Mouse (Mus musculus): Measurements from ENCODE around the gene Arf4.
"Not testable (repeated sequence)": the region's sequence is repeated elsewhere in the genome, so short reads cannot be mapped to it uniquely, and the experiment has no call there.

Gene Arf4

DNA sequence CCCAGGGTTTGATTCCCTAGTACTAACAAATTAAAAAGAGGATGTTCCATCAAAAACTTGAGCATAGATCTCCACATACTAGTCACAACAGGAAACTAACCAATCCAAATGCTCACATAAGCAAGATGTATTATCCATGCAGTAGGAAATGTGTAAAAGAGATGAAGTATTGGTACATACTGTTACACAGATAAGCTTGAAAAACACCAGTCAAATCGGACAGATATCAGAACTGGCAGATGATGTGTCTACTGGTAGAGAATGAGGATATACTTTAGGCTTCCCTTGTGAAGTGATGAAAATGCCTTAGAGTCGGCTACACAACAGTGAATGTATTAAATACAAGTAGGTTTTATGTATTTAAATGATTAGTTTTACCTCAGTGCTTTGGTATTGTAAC lies 24.6 kb downstream of the Arf4 start:
- DNase-seq (ENCODE audit: low spot score in 2 of 2): no peak

DNA sequence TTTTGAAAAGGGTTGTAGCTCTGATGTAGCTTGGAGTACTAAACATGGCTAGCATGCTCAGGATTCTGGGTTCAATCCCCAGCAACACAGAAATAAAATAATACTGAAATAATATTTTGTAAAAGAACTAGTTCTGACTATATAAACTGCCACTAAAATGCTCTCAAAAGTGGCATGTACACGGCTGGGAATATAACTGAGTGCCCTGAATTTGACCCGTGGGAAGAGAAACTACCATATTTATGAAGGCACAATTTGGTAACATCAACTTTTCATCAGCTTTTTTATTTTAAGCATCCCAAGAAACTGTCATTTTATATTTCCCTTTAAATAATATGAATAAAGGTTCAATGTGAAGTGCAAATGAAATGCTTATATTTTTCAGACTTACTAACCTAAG lies 26.0 kb downstream of the Arf4 start:
- DNase-seq (ENCODE audit: low spot score in 2 of 2): no peak

DNA sequence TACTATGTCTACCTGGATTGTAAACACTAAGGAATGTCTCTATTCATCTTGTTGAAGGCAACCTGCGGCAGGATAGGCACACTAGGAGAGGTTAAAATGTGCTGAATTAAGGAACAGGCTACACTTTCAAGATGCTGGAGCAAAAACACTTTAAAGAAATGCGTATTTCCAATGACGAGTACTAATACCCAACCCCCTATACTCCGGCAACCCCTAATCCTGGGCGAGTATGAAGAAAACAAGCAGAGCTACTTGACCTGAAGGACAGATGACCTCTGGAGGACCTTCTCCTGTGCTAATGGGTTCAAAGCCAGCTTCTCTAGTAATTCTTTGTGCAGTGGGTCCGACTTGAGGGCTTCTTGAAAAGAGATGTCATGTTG lies 30.1 kb downstream of the Arf4 start:
- DNase-seq (ENCODE audit: low spot score in 2 of 2): no peak

GRCm38 (mm10) chr14:26668371-26669291 lies 30.8 kb downstream of the Arf4 start:
- peak; percentile 37 to 38 for DNase-seq (ENCODE audit: low spot score in 2 of 2)

DNA sequence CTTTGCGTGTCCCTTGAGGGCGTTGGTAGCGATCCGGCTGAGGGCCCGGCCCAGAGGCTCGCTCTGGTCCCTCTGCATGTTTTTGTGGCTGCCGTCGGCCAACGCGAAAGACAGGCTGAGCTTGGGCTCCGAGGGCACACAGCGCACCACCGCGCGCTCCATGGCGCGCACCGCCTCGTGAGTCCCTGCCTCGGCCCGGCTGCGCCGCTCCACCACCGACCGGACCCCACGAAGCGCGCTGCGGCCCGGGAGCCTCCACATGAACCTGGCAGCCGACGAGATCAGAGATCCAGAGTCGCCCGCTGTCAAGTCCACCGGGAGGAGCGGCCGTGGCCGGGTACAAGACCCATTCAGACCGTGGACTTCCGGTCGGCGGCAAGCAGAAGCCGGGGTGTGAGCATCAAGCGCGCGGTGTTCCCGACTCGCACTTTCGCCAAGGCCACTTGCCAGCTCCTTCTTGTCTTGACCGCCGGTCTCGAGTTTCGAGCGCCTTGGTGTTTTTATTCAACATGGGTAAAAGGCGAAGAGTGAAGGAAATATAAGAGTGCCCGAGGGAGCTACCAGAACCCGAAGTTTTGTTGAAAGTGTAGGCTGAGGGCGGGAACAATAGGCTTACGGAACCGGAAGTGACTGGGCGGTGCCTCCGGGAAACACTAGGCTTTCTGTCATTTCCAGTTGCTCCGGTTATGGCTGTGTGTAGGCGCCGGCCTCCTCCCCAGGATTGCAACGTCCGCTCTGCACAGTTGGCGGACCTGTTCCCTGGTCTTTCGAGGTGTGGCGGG lies 31.6 kb downstream of the Arf4 start, which contains the start of gene Pde12:
TSS of gene Pde12 (minus strand) at position 592 of the 782 bp plus-strand sequence.
- DNase-seq (ENCODE audit: low spot score in 2 of 2): peak; percentile 68 to 78

DNA sequence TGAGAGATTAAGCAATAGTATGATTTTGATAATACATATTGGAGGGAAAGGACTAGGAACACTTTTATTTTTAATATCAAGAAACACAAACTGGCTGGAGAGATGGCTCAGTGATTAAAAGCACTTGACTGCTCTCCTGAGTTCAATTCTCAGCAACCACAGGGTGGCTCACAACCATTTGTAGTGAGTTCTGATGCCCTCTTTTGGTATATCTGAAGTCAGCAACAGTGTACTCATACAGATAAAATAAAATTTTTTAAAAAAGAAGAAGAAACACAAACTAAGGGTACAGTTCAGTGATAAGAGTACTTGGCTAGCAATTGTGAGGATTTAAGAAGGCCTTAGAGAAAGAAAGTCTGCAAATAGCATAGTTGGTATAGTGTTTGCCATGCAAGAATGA lies 33.1 kb downstream of the Arf4 start:
- DNase-seq (ENCODE audit: low spot score in 2 of 2): peak in 1 of 2 experiments; percentile 5

DNA sequence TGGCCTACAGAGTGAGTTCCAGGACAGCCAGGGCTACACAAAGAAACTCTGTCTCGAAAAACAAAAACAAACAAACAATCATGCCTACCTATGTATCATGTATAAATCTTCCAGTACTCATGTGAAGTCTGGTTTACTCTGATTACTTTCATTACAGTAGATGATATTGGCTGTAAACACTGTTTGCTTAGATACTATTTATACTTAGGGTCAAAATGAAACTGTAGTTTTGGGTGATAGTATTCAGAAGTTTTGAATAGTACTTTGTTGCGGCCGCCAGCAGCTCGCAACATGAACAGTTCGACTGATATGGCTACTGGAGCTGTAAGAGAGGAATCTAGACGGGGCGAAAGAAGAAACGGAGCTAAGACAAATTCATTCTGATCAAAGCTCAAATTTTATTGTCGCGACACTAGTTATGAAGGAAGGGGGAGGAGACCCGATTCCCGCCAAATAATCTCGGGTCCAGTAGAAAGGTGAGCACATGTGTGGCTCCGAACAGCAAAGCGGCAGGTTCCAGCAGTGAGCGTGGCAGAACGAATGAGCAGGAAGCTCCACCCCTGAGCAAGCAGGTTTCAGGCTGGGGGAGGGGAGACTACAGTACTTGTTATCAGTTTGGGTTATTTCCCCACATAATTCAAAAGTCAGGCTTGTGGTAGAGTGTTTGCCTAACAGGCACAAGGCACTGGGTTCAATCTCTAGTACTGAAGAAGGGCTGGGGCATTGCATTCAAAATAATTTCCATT lies 34.2 kb downstream of the Arf4 start:
- not testable (repeated sequence) for DNase-seq (ENCODE audit: low spot score in 2 of 2)

GRCm38 (mm10) chr14:26674476-26675169 lies 36.7 kb downstream of the Arf4 start:
- DNase-seq (ENCODE audit: low spot score in 2 of 2): not testable (repeated sequence)

GRCm38 (mm10) chr14:26675371-26675770 lies 37.5 kb downstream of the Arf4 start:
- DNase-seq (ENCODE audit: low spot score in 2 of 2): peak in 1 of 2 experiments; percentile 21

DNA sequence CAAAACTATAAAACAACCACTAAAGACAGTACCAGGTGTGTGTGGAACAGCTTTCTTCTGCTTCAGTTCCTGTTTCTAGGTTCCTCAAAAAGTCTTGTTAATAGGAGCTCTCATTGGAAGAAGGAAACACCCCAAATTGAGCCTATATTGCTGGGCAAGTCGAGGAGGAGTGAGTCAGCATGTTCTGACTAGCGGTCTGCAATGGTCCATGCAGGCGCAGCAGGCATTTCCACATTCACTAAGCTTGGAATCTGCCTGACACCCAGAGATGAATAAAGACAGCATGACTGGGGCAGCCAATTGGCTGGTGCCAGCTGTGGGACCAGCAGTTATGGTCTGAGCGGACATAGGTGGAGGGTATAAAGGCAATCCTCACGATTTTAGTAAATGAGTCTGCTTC lies 37.9 kb downstream of the Arf4 start:
- no peak for DNase-seq (ENCODE audit: low spot score in 2 of 2)

DNA sequence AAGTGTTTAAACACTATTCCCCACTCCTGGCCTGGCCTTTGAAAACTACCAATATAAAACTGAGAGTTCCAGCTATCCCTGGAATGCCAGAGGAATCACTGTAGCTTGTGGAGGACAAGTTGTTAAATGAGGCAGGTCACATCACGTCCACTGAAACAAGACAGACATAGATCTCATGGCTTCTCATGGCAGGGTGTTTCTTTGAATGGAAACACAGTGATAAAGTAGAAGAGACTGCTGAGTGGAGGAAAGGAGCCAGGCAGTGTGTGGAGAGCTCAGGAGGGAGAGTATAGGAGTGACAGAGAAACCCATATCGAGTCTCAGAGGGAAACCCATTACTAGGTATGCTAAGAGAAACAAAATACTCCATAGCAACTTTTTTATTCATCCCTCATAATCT lies 52.9 kb downstream of the Arf4 start:
- DNase-seq (ENCODE audit: low spot score in 2 of 2): no peak

DNA sequence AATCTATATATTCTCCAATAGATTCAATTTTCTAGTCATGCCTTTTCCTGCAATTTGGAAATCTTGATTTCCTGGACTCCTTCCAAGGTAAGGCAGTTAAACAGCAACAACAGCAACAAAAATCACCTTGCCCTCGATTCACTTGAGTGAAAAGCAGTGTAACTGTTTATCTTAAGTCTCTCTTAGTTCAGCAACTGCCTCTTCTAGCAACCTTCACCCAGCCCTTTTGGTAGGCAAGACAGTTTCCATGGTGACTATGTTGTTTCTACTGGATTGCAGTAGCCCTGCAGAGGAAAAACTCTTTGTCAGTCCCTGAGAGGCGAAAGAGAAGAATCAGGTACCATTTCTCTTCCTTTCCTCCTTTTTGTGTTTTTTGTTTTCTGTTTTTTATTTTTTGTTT lies 53.5 kb downstream of the Arf4 start:
- DNase-seq (ENCODE audit: low spot score in 2 of 2): no peak

DNA sequence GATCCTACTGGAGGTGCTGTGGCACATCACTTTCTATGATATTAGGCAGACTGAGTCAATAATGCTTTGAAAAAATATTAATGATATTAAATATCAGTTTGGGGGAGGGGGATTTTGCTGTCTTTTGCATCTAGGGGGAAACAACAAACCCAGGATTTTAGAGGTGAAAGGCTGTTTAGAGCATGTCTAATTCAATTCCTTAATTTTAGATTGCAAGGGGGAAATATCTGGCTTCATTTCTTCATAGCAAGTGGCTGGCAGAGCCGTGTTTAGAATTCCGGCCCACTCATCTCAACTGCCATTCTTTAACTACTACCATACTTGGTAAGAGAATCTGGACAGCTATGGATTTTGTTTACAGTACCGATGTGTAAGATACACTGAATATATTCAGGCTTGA lies 55.1 kb downstream of the Arf4 start, which contains the start of gene Dnah12:
TSS of gene Dnah12 (plus strand) at position 301 of the 400 bp plus-strand sequence.
- DNase-seq (ENCODE audit: low spot score in 2 of 2): no peak

GRCm38 (mm10) chr14:26697912-26698311 lies 60.0 kb downstream of the Arf4 start:
- peak in 1 of 2 experiments; percentile 15 for DNase-seq (ENCODE audit: low spot score in 2 of 2)

DNA sequence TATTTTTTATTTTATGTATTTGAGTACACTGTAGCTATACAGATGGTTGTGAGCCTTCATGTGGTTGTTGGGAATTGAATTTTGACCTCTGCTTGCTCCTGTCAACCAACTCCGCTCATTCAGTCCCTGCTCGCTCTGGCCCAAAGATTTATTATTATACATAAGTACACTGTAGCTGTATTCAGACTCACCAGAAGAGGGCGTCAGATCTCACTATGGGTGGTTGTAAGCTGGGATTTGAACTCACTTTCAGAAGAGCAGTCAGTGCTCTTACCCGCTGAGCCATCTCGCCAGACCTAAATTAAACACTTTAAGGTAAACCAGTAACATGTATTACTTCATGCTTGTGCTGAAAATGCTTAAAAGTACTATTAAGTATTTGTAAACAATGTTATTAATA lies 67.4 kb downstream of the Arf4 start:
- peak in 1 of 2 experiments; percentile 10 for DNase-seq (ENCODE audit: low spot score in 2 of 2)

All from thymus, postnatal 10 days (tissue).